8 mouse cellular contexts compared by ENCODE assay signal in genomic region chr19:29501507-29501906, GRCm38 (mm10). TPM values are rescaled to one million over a fixed set of nuclear protein-coding genes. Genes with fewer than 3 reads are reported as not detected.
DNase-seq lines count a peak whose midpoint lies in the region; ATAC-seq lines count a peak whose summit lies in the region.

No protein-coding gene starts in this region.

- DNase-seq in ZHBTc4 (ENCODE audit: low read depth, low spot score), result peak; percentile 89
- DNase-seq in gastrocnemius, postnatal 10 days, result peak; percentile 85
- peak; percentile 69 to 84 for DNase-seq in left cerebral cortex, postnatal 10 days (ENCODE audit: extremely low spot score in 1 of 2, low spot score in 2 of 2)
- DNase-seq in right cerebral cortex, postnatal 14 days, result peak; percentile 83
- peak; percentile 89 for DNase-seq in urinary bladder, postnatal 25 days (ENCODE audit: low spot score)

- intact Hi-C loops in left cerebral cortex, postnatal 10 days (cut with DNase I), result loop anchor here (5.0 to 10.0 kb wide), 4 partner anchors 129 to 727 kb away; no protein-coding TSS in a partner anchor

- peak; percentile 56 for ATAC-seq in common myeloid progenitor, adult 5-6 weeks (replicated peaks; ENCODE audit: low read depth, poor library complexity, severe bottlenecking)
- ATAC-seq in inflammation-experienced regulatory T-cells, adult 6 months, result peak; percentile 84
- ATAC-seq in megakaryocyte-erythroid progenitor cell, adult 5-6 weeks (replicated peaks; ENCODE audit: low FRiP score, low TSS enrichment, poor library complexity, severe bottlenecking), result peak; percentile 66

RNA-seq across cellular contexts. Expression of gene Ric1, which starts 20.6 kb away (rescaled TPM):
- total RNA-seq in common myeloid progenitor, adult 5-6 weeks (2017), result 20.6 and 26.9 TPM in 2 replicates
- total RNA-seq in gastrocnemius, postnatal 10 days (2021), result 10 to 100 TPM; 28.8 to 36.9 TPM
- 10 to 100 TPM; 11.8 to 16.6 (median 13.1) TPM for polyA plus RNA-seq in inflammation-experienced regulatory T-cells, adult 6 months (2017; shearing (Covaris generic))
- total RNA-seq in left cerebral cortex, postnatal 10 days (2021), result 10 to 100 TPM; 38.8 to 39.4 TPM
- 14.8 and 17.0 TPM in 2 replicates for total RNA-seq in megakaryocyte-erythroid progenitor cell, adult 5-6 weeks (2014; fragmentation: Nextera tagmentation)
- 11.1 and 13.0 TPM in 2 replicates for total RNA-seq in megakaryocyte-erythroid progenitor cell, adult 5-6 weeks (2017)

Comparison
In these comparisons a context has a peak if more than half of its experiments do, and no peak if none do; other contexts are left out.
1. Peak in every context shown above with its lines: DNase-seq and ATAC-seq.